Mouse (Mus musculus) right cerebral cortex, postnatal 14 days (tissue): ENCODE results near the gene Adprh.
"Not testable (repeated sequence)": the region's sequence is repeated elsewhere in the genome, so short reads cannot be mapped to it uniquely, and the experiment has no call there.

Experiments
- DNase-seq: peaks from one replicate; pipeline ENCODE4 v3.0.0; 2022

The Adprh gene

GRCm38 (mm10) chr16:38466089-38466488 is 13.6 kb upstream of the Adprh start:
- DNase-seq: no peak

- DNase-seq: no peak
Measured at GRCm38 (mm10) chr16:38463305-38463704, 10.8 kb upstream of the Adprh start.

GRCm38 (mm10) chr16:38462161-38462560 is 9.7 kb upstream of the Adprh start:
- DNase-seq: no peak

- no peak for DNase-seq
Measured at GRCm38 (mm10) chr16:38461749-38462148, 9.2 kb upstream of the Adprh start.

GRCm38 (mm10) chr16:38459990-38460389 is 7.5 kb upstream of the Adprh start:
- DNase-seq: no peak

GRCm38 (mm10) chr16:38458600-38459280 is 6.2 kb upstream of the Adprh start:
- no peak for DNase-seq

- DNase-seq: no peak
Measured at GRCm38 (mm10) chr16:38456812-38457567, 4.5 kb upstream of the Adprh start.

GRCm38 (mm10) chr16:38455511-38456418 is 3.3 kb upstream of the Adprh start, which contains the start of gene Cd80:
Gene Cd80, plus strand, starts transcription at chr16:38455561.
- no peak for DNase-seq

- DNase-seq: no peak
Measured at GRCm38 (mm10) chr16:38454533-38455254, 2.2 kb upstream of the Adprh start.

- DNase-seq: no peak
Measured at GRCm38 (mm10) chr16:38453952-38454351, 1.4 kb upstream of the Adprh start.

- no peak for DNase-seq
Measured at GRCm38 (mm10) chr16:38453203-38453553, 675 bp upstream of the Adprh start.

GRCm38 (mm10) chr16:38451421-38452205 is 890 bp downstream of the Adprh start:
- DNase-seq: no peak

GRCm38 (mm10) chr16:38450707-38451106 is 1.8 kb downstream of the Adprh start:
- DNase-seq: no peak

GRCm38 (mm10) chr16:38448458-38448857 is 4.0 kb downstream of the Adprh start:
- DNase-seq: no peak

- DNase-seq: no peak
Measured at GRCm38 (mm10) chr16:38447366-38447765, 5.1 kb downstream of the Adprh start.

- DNase-seq: not testable (repeated sequence)
Measured at GRCm38 (mm10) chr16:38446141-38446540, 6.4 kb downstream of the Adprh start.

GRCm38 (mm10) chr16:38445576-38445975 is 6.9 kb downstream of the Adprh start:
- no peak for DNase-seq

GRCm38 (mm10) chr16:38445046-38445445 is 7.5 kb downstream of the Adprh start:
- DNase-seq: no peak

- DNase-seq: no peak
Measured at GRCm38 (mm10) chr16:38443721-38444464, 8.6 kb downstream of the Adprh start.

- no peak for DNase-seq
Measured at GRCm38 (mm10) chr16:38442216-38442615, 10.3 kb downstream of the Adprh start.

- no peak for DNase-seq
Measured at GRCm38 (mm10) chr16:38441611-38442010, 10.9 kb downstream of the Adprh start.
